Mouse (Mus musculus) cerebral cortex, adult 2 months (tissue): ENCODE measurements around the gene Acp1.

Experiments used
- WGBS: fragments of 180-500 bp; shearing (Covaris S2); methylation state at CpG from one replicate; pipeline ENCODE4 v1.1.7; 2018; 5-methylcytosine and 5-hydroxymethylcytosine counted together

Gene Acp1

DNA sequence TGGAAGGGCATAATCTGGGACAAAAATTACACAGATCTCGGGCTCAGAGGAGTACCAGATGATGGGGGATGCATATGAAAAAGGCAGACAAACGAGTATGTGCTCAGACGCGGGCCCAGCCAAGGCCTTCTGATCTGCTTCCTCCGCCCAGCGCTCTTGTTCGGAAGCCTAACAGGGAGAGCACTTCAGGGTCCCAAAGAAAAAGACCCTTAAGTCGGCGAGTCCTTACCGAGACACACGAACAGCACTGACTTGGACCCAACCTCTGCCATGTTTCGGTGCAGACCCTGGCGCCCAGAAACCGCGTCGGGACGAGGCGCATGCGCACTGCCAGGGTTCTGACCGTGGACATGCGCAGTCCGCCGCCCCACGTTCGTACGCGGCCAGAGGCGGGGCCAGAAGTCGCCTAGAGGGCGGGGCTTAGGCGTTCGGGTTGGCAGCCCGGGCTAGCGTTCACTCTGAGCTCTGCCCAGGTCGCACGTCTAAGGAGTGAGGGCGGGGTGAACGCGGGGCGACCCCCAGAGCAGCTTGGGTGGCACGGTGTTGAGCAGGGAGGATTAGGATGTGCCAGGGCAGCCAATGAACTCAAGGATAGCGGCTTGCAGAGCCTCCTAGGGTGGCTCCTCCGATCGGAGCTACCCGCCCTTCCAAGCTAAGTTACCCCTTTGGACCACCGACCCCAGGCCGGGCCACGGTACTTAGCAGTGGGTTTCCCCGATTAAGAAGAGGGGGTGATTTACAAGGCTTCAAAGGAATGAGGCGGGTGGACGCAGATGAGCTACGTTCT is at the start of gene Acp1, which contains the start of gene Sh3yl1:
Gene Acp1 (minus strand): TSS at position 329 of the 787 bp plus-strand sequence.
Gene Sh3yl1 (plus strand): TSS at position 408 of the 787 bp plus-strand sequence.
- under 1% methylated on average over 52 of the region's 52 CpGs for WGBS

DNA sequence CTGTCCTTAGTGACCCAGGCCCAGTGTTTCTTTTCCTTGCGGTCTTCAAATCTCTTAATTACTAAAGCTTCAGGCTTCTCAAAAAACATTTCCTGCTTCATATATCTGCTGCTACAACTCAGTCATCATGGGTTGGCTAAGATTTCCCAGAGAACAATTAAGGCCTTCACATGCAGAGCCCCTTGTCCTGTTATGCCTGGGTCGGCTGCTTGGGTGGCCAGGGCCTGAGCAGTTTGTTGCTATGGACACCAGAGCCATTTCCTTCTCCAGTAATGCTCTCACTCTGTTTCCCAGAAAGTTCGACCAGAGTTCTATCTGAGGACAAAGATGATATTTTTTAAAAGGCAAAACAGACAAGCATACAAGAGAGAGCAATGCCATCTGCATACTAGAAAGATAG is 32.8 kb upstream of the Acp1 start:
- WGBS, result 58% methylated on average over 3 of the region's 3 CpGs

DNA sequence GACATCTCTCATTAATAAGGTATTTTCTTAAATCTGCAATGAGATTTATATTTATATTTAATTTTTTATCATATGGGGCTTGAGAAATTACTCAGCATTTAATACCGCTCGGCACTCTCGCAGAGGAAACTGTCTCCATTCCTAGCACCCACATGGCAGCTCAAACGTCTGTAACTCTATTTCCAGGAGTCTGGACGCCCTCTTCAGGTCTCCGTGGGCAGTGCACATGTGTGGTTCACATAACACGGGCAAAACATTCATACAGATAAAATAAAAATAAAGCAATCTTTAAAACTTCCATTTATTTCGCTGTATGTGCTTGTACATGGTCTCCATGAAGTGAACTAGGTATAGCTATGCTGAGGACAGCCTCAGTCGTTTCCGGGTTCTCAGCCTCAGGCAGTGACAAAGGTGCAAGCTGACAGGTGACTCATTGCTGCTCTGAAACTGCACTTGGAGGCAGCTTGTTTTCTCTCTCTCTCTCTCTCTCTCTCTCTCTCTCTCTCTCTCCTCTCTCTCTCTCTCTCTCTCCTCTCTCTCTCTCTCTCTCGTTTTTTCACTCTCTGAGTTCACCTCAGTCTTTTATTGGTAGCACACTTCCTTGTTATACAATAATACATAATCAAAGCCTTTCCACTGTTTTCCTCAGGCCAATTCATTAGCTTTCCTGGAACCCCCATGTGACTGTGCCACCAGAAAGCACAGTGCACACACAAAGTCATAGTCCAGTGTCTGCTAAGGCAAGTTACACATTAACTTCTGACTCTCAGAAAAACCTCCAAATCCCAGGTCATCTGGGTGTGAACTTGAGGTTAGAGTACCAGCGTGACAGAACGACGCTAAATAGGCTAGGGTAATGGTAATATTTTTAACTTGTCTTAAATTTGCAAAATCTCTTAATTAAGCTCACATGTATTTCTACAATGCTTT is 31.9 kb upstream of the Acp1 start:
- 90% methylated on average over 14 of the region's 14 CpGs for WGBS

DNA sequence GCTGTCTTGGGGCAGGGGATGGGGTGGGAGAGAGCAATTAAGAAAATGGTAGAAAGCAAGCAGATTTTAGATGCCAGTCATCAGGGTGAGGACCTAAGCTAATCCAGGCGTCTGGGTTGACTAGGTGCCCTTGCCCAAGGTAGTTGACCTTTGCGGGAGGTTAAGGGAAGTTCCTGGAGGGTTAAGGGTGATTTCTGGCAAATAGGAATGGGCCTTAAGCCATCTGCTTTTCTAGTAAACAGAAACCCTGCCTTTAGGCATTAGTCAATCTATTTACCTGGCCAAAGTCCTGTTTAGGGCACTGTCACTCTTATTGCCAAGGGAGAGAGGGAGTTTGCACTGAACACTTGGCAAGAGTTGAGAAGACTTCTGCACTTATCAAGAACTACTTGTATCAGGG is 25.5 kb upstream of the Acp1 start:
- WGBS, result 85% methylated on average over 2 of the region's 2 CpGs

- WGBS, result 89% methylated on average over 2 of the region's 2 CpGs
These were observed 21.9 kb upstream of the Acp1 start for GRCm38 (mm10) chr12:30933299-30933698.

GRCm38 (mm10) chr12:30928182-30928581 is 16.8 kb upstream of the Acp1 start:
- WGBS, result 91% methylated on average over 6 of the region's 6 CpGs

DNA sequence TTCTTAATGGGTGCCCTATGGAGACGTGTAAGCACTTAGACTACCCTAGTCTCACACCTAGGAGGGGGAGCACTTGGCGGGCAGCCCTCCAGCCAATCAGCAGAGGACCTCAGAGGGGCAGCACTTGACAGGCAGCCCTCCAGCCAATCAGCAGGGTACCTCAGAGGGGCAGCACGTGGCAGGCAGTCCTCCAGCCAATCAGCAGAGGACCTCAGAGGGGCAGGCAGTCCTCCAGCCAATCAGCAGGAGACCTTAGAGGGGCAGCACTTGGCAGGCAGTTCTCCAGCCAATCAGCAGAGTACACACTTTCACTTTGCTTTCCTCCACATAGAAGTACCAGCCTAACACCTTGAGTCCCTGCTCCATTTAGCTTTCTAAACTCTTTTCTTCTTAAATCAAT is 11.0 kb upstream of the Acp1 start:
- 90% methylated on average over 3 of the region's 3 CpGs for WGBS

GRCm38 (mm10) chr12:30912840-30913239 is 1.5 kb upstream of the Acp1 start:
- WGBS, result 74% methylated on average over 3 of the region's 3 CpGs

DNA sequence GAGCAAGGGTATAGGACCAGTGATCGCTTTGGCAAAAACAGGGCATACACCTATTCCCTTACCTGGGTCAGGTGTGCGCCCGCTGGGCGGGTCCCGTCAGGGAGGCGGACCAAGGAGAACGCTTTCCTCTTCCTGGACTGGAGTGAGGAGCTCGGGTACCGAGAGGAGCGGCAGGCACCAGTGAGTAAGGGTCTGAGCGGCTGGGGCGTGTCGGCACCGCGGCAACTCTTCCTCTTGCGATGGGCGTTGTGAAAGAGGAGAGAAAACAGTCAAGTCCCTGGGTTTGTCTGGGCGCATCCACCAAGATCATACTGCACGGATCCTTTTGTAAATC is 626 bp upstream of the Acp1 start:
- WGBS, result under 1% methylated on average over 19 of the region's 19 CpGs

DNA sequence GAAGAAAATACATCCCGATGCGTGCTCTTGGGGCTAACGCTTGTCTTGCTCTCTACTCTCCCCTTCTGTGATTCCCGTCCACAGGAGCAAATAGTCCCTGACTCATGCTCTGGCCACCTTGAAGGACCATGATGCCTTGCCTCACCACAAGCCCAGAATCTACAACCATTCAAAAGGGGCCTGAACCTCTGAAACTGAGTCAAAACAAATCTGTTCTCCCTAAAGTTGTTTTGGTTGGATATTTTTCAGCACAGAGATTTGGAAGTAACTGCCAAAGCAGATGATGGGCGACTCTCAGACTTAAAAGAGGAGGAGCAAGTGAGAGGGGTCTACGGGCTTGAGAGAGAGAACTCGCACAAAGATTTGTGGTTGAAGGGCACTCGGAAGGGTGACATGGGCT is 529 bp downstream of the Acp1 start:
- WGBS, result 14% methylated on average over 8 of the region's 8 CpGs

- 84% methylated on average over 2 of the region's 2 CpGs for WGBS
These were observed 1.5 kb downstream of the Acp1 start for GRCm38 (mm10) chr12:30909881-30910280.

DNA sequence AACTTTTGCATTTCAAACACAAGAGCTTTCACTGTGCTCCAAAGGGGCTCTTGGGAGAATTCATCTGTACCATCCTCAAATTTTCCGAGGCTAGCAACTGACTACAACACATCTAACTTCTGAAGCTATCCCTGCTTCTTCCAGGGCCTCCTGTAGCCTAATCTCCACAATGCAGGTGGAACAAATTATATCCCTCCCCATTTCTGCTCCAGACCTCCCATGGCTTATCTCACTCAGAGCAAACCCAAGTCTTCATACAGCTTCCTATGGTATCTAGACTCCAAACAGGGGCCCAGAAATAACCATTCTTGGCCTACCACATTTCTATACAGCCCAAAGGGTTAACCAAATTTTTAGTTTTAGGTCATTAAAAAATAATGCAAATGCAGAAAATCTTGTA is 2.7 kb downstream of the Acp1 start:
- WGBS, result 88% methylated on average over 1 of the region's 1 CpGs

GRCm38 (mm10) chr12:30897039-30897438 is 14.3 kb downstream of the Acp1 start:
- WGBS, result 97% methylated on average over 4 of the region's 4 CpGs

- WGBS, result 77% methylated on average over 7 of the region's 7 CpGs
These were observed 20.0 kb downstream of the Acp1 start for GRCm38 (mm10) chr12:30891438-30891837.

- 37% methylated on average over 5 of the region's 5 CpGs for WGBS
These were observed 21.3 kb downstream of the Acp1 start for GRCm38 (mm10) chr12:30890067-30890466.

GRCm38 (mm10) chr12:30888003-30888402 is 23.4 kb downstream of the Acp1 start:
- 92% methylated on average over 4 of the region's 4 CpGs for WGBS

DNA sequence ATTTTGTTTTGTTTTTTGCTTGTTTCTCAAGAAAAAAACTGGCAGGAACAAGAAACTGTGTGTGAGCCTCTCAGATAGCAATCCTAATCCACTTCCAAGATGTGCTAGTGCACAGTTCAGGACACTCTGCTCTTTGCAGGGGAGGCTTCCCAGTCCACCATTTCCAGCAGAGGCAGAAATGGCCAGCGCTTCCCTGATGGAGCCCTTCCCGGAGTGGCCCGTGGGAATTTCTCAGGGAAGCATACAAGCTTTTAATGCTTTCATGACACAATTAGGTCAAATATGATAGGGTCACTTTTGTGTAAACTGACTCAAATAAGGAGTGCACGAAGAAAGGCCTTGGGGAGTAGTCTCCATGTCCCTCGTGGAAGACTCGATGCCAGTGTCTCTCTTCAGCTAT is 25.5 kb downstream of the Acp1 start:
- 85% methylated on average over 6 of the region's 6 CpGs for WGBS

GRCm38 (mm10) chr12:30884622-30885230 is 26.7 kb downstream of the Acp1 start:
- 10% methylated on average over 39 of the region's 39 CpGs for WGBS

GRCm38 (mm10) chr12:30883986-30884621 is 27.3 kb downstream of the Acp1 start, which contains the start of gene Alkal2:
Gene Alkal2 (plus strand): TSS chr12:30884322.
- WGBS, result under 1% methylated on average over 57 of the region's 58 CpGs

DNA sequence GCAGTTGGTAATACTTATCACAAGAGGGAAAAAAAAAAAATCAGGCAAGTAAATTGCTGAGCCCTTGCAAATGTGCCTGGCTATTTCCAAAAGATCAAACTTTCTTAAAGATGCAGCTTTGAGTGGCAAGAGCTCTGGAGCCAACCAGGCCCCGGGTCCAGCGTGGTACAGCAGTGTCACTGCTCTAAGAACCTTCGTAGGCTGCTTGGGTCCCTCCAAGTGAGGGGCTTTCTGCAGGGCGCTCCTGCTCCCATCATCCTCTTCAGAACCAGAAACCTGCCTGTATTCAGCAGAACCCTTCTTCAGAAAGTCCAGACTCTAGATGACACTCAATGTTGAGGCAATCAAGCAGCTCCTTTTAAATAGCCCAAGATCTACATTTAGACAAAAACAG is 27.8 kb downstream of the Acp1 start:
- WGBS, result 16% methylated on average over 4 of the region's 4 CpGs

DNA sequence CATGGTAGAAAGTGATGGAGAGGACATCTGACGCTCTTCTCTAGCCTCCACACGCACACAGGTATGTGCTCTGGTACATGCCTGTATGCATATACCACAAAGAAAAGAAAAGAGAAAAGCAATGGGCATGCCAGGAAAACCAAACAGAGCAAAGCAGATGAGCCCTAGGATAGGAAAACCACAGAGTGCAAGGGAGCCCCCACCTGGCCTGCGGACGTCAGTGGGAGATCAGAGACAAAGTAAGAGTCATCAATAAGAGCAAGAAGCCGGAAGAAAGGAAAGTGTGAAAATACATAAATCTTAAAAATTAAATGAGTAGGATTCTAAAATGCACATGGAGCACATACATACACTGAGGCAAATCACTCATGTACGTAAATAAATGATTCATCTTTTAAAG is 31.9 kb downstream of the Acp1 start:
- WGBS, result 75% methylated on average over 6 of the region's 6 CpGs

DNA sequence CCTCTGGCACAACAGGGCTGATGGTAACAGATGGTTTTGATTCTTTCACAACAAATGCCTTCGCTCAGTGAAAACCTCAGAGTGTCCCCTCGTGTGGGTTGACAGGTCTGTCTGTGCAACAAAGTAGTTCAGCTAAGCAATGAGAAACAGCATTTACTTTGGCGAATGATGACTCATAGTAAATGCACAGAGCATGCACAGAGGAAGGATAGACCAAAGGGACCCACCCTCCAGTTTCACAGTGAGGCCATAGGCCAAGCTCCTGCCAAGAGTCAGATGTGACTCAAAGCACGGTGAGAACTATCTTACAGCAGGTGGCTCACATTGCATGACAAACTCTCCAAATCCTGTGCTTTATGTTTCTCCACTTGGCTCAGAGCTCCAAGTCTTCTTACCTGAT is 45.6 kb downstream of the Acp1 start:
- WGBS, result 79% methylated on average over 4 of the region's 4 CpGs
